27 mouse cellular contexts compared by ENCODE assay signal in the genomic region with DNA sequence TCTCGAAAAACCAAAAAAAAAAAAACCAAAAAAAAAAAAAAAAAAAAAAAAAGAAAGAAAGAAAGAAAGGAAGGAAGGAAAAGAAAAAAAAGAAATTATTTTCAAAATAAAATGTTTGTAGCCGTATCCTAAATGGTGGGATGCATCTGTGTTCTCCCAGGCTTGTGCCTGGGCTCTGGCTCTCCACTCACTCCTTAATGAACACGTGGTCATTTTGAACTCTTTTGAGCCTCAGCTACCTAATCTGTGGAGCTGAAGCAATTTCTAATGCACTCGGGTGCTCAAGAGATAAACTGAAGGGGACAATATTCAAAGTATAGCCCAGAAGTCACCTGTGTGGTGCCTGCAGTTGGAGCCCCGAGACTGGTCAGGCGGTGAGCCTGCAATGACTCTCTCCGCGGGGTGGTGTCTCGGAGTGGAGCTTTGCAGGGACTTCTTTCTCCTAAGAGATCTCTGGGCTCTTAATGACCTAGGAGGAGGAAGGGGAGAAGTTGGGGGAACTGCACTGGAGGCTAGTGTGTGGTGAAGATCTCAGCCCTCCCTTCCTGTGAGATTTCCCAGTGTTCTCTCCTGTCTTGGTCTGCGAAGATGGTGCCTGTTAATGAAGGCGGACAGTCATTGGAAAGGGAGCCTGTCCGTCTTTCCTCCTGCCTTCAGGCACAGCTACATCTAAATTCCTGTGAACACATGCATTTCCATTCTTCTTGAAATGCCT. TPM values are rescaled to one million over a fixed set of nuclear protein-coding genes. Genes with fewer than 3 reads are reported as not detected.
DNase-seq lines count a peak whose midpoint lies in the region; ATAC-seq and TF ChIP-seq lines count a peak whose summit lies in the region.
"Had no signal": no experiment of that assay in that cellular context is flagged by ENCODE, and none has a peak within 500 bp of the region (broad histone marks: within the 10 kb centered on the region; RNA-seq: fewer than 3 reads in every experiment).

No protein-coding gene starts in this region.

- no peak for TF ChIP-seq CTCF in liver, postnatal 0 days (IDR thresholded peaks at IDR 0.05; ENCODE audit: low read depth)

- H3K9ac ChIP-seq in heart, embryonic 13.5 days, result no peak overlapping the region
- H3K9ac ChIP-seq in liver, postnatal 0 days (replicated peaks), result no peak overlapping the region; the same call in 1 of the 2 replicates
- no peak overlapping the region for H3K9ac ChIP-seq in liver, embryonic 12.5 days
- H3K9ac ChIP-seq: embryonic facial prominence, embryonic 13.5 days; forebrain, embryonic 12.5 days; forebrain, embryonic 15.5 days; hindbrain, embryonic 13.5 days had no signal

- TF ChIP-seq EP300 in liver, postnatal 0 days (IDR thresholded peaks at IDR 0.05; ENCODE audit: low read depth), result no peak

- no peak overlapping the region for H3K4me2 ChIP-seq in heart, embryonic 13.5 days
- peak overlapping the region; percentile 26; the same call in 1 of the 2 replicates for H3K4me2 ChIP-seq in liver, postnatal 0 days (ENCODE audit: low read depth, low read length)
- H3K4me2 ChIP-seq in liver, embryonic 12.5 days, result no peak overlapping the region
- H3K4me2 ChIP-seq: embryonic facial prominence, embryonic 13.5 days; forebrain, embryonic 12.5 days; forebrain, embryonic 15.5 days; hindbrain, embryonic 13.5 days had no signal

- H3K27ac ChIP-seq in heart, embryonic 13.5 days (replicated peaks), result peak overlapping the region; percentile 13; the same call in 1 of the 2 replicates
- H3K27ac ChIP-seq in liver, postnatal 0 days (ENCODE audit: low read depth), result peak overlapping the region; percentile 34; the same call in 1 of the 2 replicates
- H3K27ac ChIP-seq in liver, embryonic 12.5 days, result no peak overlapping the region
- H3K27ac ChIP-seq: embryonic facial prominence, embryonic 10.5 days; embryonic facial prominence, embryonic 13.5 days; forebrain, embryonic 12.5 days; forebrain, embryonic 15.5 days; hindbrain, embryonic 10.5 days; hindbrain, embryonic 13.5 days had no signal

- 72% methylated on average over 11 of the region's 12 CpGs for WGBS in heart, embryonic 13.5 days
- WGBS in liver, postnatal 0 days (ENCODE audit: insufficient replicate concordance), result 68% methylated on average over 11 of the region's 12 CpGs
- 73% methylated on average over 12 of the region's 12 CpGs for WGBS in liver, embryonic 12.5 days (ENCODE audit: insufficient replicate concordance)

- peak; percentile 80 for DNase-seq in heart, adult 11 months
- no peak for DNase-seq in heart, postnatal 36 days
- DNase-seq in heart, adult 18-20 months, result no peak
- DNase-seq in liver, postnatal 0 days, result no peak
- DNase-seq in thymus, postnatal 0 days (ENCODE audit: low spot score), result no peak
- DNase-seq: adrenal gland, adult 2 months; adrenal gland, postnatal 14 days; cerebellum, adult 11-12 months; cerebellum, adult 8-10 months; cerebellum, postnatal 10 days; cerebellum, postnatal 36 days; embryo, embryonic 11 days; heart, postnatal 10 days; kidney, adult 18-20 months had no signal

- no peak for ATAC-seq in heart, embryonic 13.5 days (ENCODE audit: extremely low read depth, insufficient number of reproducible peaks, low FRiP score, low TSS enrichment)
- no peak for ATAC-seq in liver, postnatal 0 days
- no peak for ATAC-seq in liver, embryonic 12.5 days
- ATAC-seq: forebrain, embryonic 15.5 days; hindbrain, embryonic 16.5 days; intestine, embryonic 16.5 days had no signal

- H3K4me1 ChIP-seq in heart, embryonic 13.5 days, result peaks cover 89% of the 10 kb centered on the region
- peaks cover 15% of the 10 kb centered on the region for H3K4me1 ChIP-seq in liver, postnatal 0 days (ENCODE audit: insufficient read depth)
- 0 out of 2 replicates have a peak, but pooled peaks cover 4% of the 10 kb centered on the region for H3K4me1 ChIP-seq in liver, embryonic 12.5 days

- intact Hi-C loops in heart, postnatal 36 days (cut with DNase I), result no loop called here

- H3K36me3 ChIP-seq in heart, embryonic 13.5 days, result peaks cover 15% of the 10 kb centered on the region
- no peaks in the 10 kb centered on the region for H3K36me3 ChIP-seq in liver, postnatal 0 days (replicated peaks; ENCODE audit: insufficient read depth, low read length)
- no peaks in the 10 kb centered on the region for H3K36me3 ChIP-seq in liver, embryonic 12.5 days
- H3K36me3 ChIP-seq: embryonic facial prominence, embryonic 10.5 days; embryonic facial prominence, embryonic 13.5 days; forebrain, embryonic 12.5 days; forebrain, embryonic 15.5 days; hindbrain, embryonic 10.5 days; hindbrain, embryonic 13.5 days had no signal

- no peak overlapping the region for H3K4me3 ChIP-seq in heart, embryonic 13.5 days
- H3K4me3 ChIP-seq in liver, postnatal 0 days (ENCODE audit: low read depth, low read length), result no peak overlapping the region
- no peak overlapping the region for H3K4me3 ChIP-seq in liver, embryonic 12.5 days
- H3K4me3 ChIP-seq: embryonic facial prominence, embryonic 10.5 days; embryonic facial prominence, embryonic 13.5 days; erythroblast, embryonic 14.5 days; forebrain, embryonic 12.5 days; forebrain, embryonic 15.5 days; hindbrain, embryonic 10.5 days; hindbrain, embryonic 13.5 days had no signal

- H3K9me3 ChIP-seq in heart, embryonic 13.5 days, result no peaks in the 10 kb centered on the region
- no peaks in the 10 kb centered on the region for H3K9me3 ChIP-seq in liver, postnatal 0 days (ENCODE audit: low read length)
- H3K9me3 ChIP-seq in liver, embryonic 12.5 days (replicated peaks), result no peaks in the 10 kb centered on the region
- H3K9me3 ChIP-seq: embryonic facial prominence, embryonic 10.5 days; embryonic facial prominence, embryonic 13.5 days; forebrain, embryonic 12.5 days; forebrain, embryonic 15.5 days; hindbrain, embryonic 10.5 days; hindbrain, embryonic 13.5 days had no signal

- no peaks in the 10 kb centered on the region for H3K27me3 ChIP-seq in heart, embryonic 13.5 days (replicated peaks)
- H3K27me3 ChIP-seq in liver, postnatal 0 days (ENCODE audit: insufficient read depth, low read length), result no peaks in the 10 kb centered on the region
- 0 out of 2 replicates have a peak, but pooled peaks cover 5% of the 10 kb centered on the region for H3K27me3 ChIP-seq in liver, embryonic 12.5 days (replicated peaks)
- H3K27me3 ChIP-seq: embryonic facial prominence, embryonic 13.5 days; forebrain, embryonic 12.5 days; forebrain, embryonic 15.5 days; hindbrain, embryonic 13.5 days had no signal

RNA-seq across cellular contexts. Expression of a gene that starts 51.6 kb away (rescaled TPM):
- total RNA-seq in heart, postnatal 36 days (2021), result under 1 TPM in 1 of 2 experiments, not detected in 1; 0.28 TPM
- 0.48 and 0.55 TPM in 2 replicates for polyA plus RNA-seq in heart, embryonic 13.5 days (2015; fragmentation: Nextera tagmentation; extraction: Ambion mirVana)
- not detected for total RNA-seq in heart, adult 18-20 months (2021)
- not detected in 2 replicates for polyA plus RNA-seq in liver, postnatal 0 days (2015; fragmentation: Nextera tagmentation; extraction: Ambion mirVana)
- polyA plus RNA-seq in liver, embryonic 12.5 days (2016; fragmentation: Nextera tagmentation; extraction: Ambion mirVana), result 0.23 TPM in 1 of 2 replicates, not detected in the other
- polyA plus RNA-seq in thymus, postnatal 0 days (2015; fragmentation: Nextera tagmentation; extraction: Ambion mirVana), result 0.54 and 0.79 TPM in 2 replicates
- total RNA-seq: adrenal gland, adult 2 months; adrenal gland, postnatal 14 days; ES-E14; gastrocnemius, adult 8-10 months had no signal
- polyA plus RNA-seq: erythroblast, embryonic 14.5 days had no signal

RNA-seq across cellular contexts. Expression of a gene that starts 57.0 kb away (rescaled TPM):
- total RNA-seq in heart, postnatal 36 days (2021), result 100 to 1,000 TPM; 128 to 149 TPM
- polyA plus RNA-seq in heart, embryonic 13.5 days (2015; fragmentation: Nextera tagmentation; extraction: Ambion mirVana), result 31.1 and 32.3 TPM in 2 replicates
- 100 to 1,000 TPM; 115 to 127 TPM for total RNA-seq in heart, adult 18-20 months (2021)
- 9.9 TPM in 2 replicates for polyA plus RNA-seq in liver, postnatal 0 days (2015; fragmentation: Nextera tagmentation; extraction: Ambion mirVana)
- polyA plus RNA-seq in liver, embryonic 12.5 days (2016; fragmentation: Nextera tagmentation; extraction: Ambion mirVana), result 3.8 and 4.5 TPM in 2 replicates
- 16.5 and 18.7 TPM in 2 replicates for polyA plus RNA-seq in thymus, postnatal 0 days (2015; fragmentation: Nextera tagmentation; extraction: Ambion mirVana)
